Mouse (Mus musculus) ES-E14 (cell line): ENCODE data around the gene Rab3c. TPM values are rescaled to one million over a fixed set of nuclear protein-coding genes. Genes with fewer than 3 reads are reported as not detected.

Source experiments
- DNase-seq: peaks from one replicate; pipeline ENCODE4 v3.0.0-alpha.2; 2013; ENCODE audit warnings: low read depth, low spot score
- H3K27ac ChIP-seq: 2 replicates; pipeline ENCODE4 v1.5.1; 2012; ENCODE audit warnings: low read depth, mild to moderate bottlenecking, low read length, moderate library complexity, mixed read lengths; ENCODE audit not compliant: poor library complexity, insufficient read depth, severe bottlenecking
- H3K36me3 ChIP-seq: 2 replicates; pipeline ENCODE4 v1.6.1; 2012; ENCODE audit warnings: mild to moderate bottlenecking, low read length, moderate library complexity, mixed read lengths; ENCODE audit not compliant: control insufficient read depth, poor library complexity, insufficient read depth, severe bottlenecking
- H3K4me1 ChIP-seq, 2 experiments: fragments of 150-350 bp in 1 of 2; sonication (generic) in 1 of 2; 2 replicates each; pipeline ENCODE4 v1.6.1; 2012; ENCODE audit warnings: low read length in 2 of 2, mild to moderate bottlenecking in 1 of 2, mixed read lengths in 1 of 2; ENCODE audit not compliant: control insufficient read depth in 2 of 2, insufficient read depth in 2 of 2, poor library complexity in 1 of 2
- H3K4me3 ChIP-seq, 2 experiments: fragments of 150-350 bp in 1 of 2; sonication (generic) in 1 of 2; 2 replicates each; pipeline ENCODE4 v1.5.1; 2012; ENCODE audit warnings: low read length in 2 of 2, low read depth in 1 of 2, mild to moderate bottlenecking in 1 of 2, mixed read lengths in 1 of 2; ENCODE audit not compliant: insufficient read depth in 1 of 2, poor library complexity in 1 of 2, severe bottlenecking in 1 of 2
- H3K9ac ChIP-seq: 2 replicates; pipeline ENCODE4 v1.6.1; 2012; ENCODE audit warnings: low read depth, mild to moderate bottlenecking, low read length, mixed read lengths; ENCODE audit not compliant: poor library complexity, insufficient read depth, severe bottlenecking
- H3K9me3 ChIP-seq: fragments of 150-350 bp; sonication (generic); 2 replicates; pipeline ENCODE4 v1.6.1; 2012; ENCODE audit warnings: low read depth, mild to moderate bottlenecking, low read length; ENCODE audit not compliant: control insufficient read depth, insufficient read depth
- CHD2 ChIP-seq: IDR thresholded peaks from 2 replicates; pipeline ENCODE4 v1.6.1; 2014; ENCODE audit warnings: mild to moderate bottlenecking, low read depth, low read length, inconsistent platforms
- HCFC1 ChIP-seq: IDR thresholded peaks from 2 replicates; pipeline ENCODE4 v1.6.1; 2012; ENCODE audit warnings: low read length, inconsistent platforms, borderline replicate concordance; ENCODE audit not compliant: insufficient read depth
- MAFK ChIP-seq: IDR thresholded peaks from 2 replicates; pipeline ENCODE4 v1.6.1; 2014; ENCODE audit warnings: mild to moderate bottlenecking, low read depth, low read length, inconsistent platforms; ENCODE audit not compliant: insufficient read depth
- ZC3H11A ChIP-seq: IDR thresholded peaks from 2 replicates; pipeline ENCODE4 v1.6.1; 2012; ENCODE audit warnings: low read depth, mild to moderate bottlenecking, inconsistent platforms, low read length, borderline replicate concordance
- ZNF384 ChIP-seq: IDR thresholded peaks from 2 replicates; pipeline ENCODE4 v1.6.1; 2012; ENCODE audit warnings: low read depth, low read length, inconsistent platforms
- in situ Hi-C, 2 experiments: fragments of 600-800 bp; cut with MboI; formaldehyde crosslinking; loops; one replicate each; pipeline ENCODE4 v1.15.1; 2025; ENCODE audit warnings: low sequenced_read_pairs in 2 of 2, inconsistent platforms in 1 of 2; ENCODE audit not compliant: unreplicated experiment in 2 of 2
- total RNA-seq: library from RNA; depleted of rRNA; stranded (reverse); fragments of 300-350 nt; gene quantifications from 2 replicates; pipeline ENCODE4 v1.2.3, GENCODE M21; 2012

Gene Rab3c
- total RNA-seq, 1 experiment: not detected

- Histone ChIP-seq H3K4me1 (no peaks in the 10 kb centered on the region), H3K9ac (no peak overlapping the region), H3K4me3 (no peak overlapping the region), H3K27ac (no peak overlapping the region), H3K36me3 (no peaks in the 10 kb centered on the region), H3K9me3 (no peaks in the 10 kb centered on the region)
- no peak for DNase-seq
- TF ChIP-seq HCFC1: no peak
- no peak for TF ChIP-seq ZNF384
- no peak for TF ChIP-seq MAFK
- TF ChIP-seq CHD2: no peak
- no peak for TF ChIP-seq ZC3H11A
- in situ Hi-C loops: loop anchor here in 1 of 2 experiments (25.0 kb wide), 1 partner anchor 288 kb away; the partner anchor contains the start of gene Gapt
These were observed 206.6 kb downstream of the Rab3c start for GRCm38 (mm10) chr13:110074180-110074579.

GRCm38 (mm10) chr13:110067149-110067548 is 213.6 kb downstream of the Rab3c start:
- Histone ChIP-seq H3K9me3 (no peaks in the 10 kb centered on the region), H3K9ac (no peak overlapping the region), H3K27ac (no peak overlapping the region), H3K36me3 (no peaks in the 10 kb centered on the region), H3K4me3 (no peak overlapping the region), H3K4me1 (no peaks in the 10 kb centered on the region)
- DNase-seq: no peak
- in situ Hi-C loops: loop anchor here in 1 of 2 experiments (25.0 kb wide), 1 partner anchor 295 kb away; the partner anchor contains the start of gene Gapt
- TF ChIP-seq ZC3H11A: no peak
- TF ChIP-seq MAFK: no peak
- no peak for TF ChIP-seq HCFC1
- no peak for TF ChIP-seq ZNF384
- no peak for TF ChIP-seq CHD2

DNA sequence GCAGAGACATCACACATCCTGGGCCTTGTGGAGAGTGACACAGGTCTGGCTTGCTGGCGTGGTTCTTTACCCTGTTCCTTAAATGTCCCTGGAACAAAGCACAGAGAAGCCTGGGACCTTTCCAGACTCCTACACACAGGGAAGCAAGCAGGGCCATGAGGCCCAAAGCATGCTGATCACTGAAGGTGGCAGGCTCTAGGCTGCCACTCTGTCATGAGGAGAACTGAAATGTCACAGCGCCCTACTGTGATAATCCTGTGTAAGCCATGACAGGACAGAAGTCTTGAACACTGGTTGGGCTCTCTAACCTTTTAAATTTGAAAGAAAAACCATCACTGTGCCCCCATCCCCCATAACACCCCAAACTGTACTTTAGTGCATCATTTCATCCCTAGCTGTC is 214.1 kb downstream of the Rab3c start:
- Histone ChIP-seq H3K9me3 (no peaks in the 10 kb centered on the region), H3K9ac (no peak overlapping the region), H3K36me3 (no peaks in the 10 kb centered on the region), H3K27ac (no peak overlapping the region), H3K4me3 (no peak overlapping the region), H3K4me1 (no peaks in the 10 kb centered on the region)
- no peak for DNase-seq
- TF ChIP-seq CHD2 (no peak), HCFC1 (no peak), ZC3H11A (no peak), MAFK (no peak), ZNF384 (no peak)
- in situ Hi-C loops: loop anchor here in 1 of 2 experiments (25.0 kb wide), 1 partner anchor 296 kb away; the partner anchor contains the start of gene Gapt

- Histone ChIP-seq H3K27ac (no peak overlapping the region), H3K4me1 (no peaks in the 10 kb centered on the region), H3K9ac (no peak overlapping the region), H3K4me3 (no peak overlapping the region), H3K36me3 (no peaks in the 10 kb centered on the region), H3K9me3 (no peaks in the 10 kb centered on the region)
- in situ Hi-C loops: loop anchor here (5.0 to 25.0 kb wide), 2 partner anchors 299 to 309 kb away; partner anchors contain the start of gene Gapt (in 1 of the 2)
- DNase-seq: peak; percentile 77
- TF ChIP-seq ZC3H11A (no peak; the same call in 1 of the 2 replicates), MAFK (no peak), CHD2 (no peak), ZNF384 (no peak), HCFC1 (no peak)
These were observed 217.9 kb downstream of the Rab3c start for GRCm38 (mm10) chr13:110062835-110063411.
